Mouse (Mus musculus) neural tube, embryonic 12.5 days (tissue): ENCODE measurements around the gene Klk6. TPM values are rescaled to one million over a fixed set of nuclear protein-coding genes. Genes with fewer than 3 reads are reported as not detected.

Source experiments
- ATAC-seq: fragments of 200-750 bp; cut with Nextera tagmentation; 2 replicates; pipeline ENCODE4 v1.8.0; 2017; ENCODE audit warnings: low read depth, mild to moderate bottlenecking, moderate TSS enrichment, moderate library complexity; ENCODE audit not compliant: low FRiP score
- H3K27ac ChIP-seq: fragments of 300-500 bp; sonication (generic); 2 replicates; pipeline ENCODE4 v1.5.1; 2016
- H3K27me3 ChIP-seq: fragments of 300-500 bp; sonication (generic); replicated peaks from 2 replicates; pipeline ENCODE4 v1.6.1; 2016; ENCODE audit warnings: mild to moderate bottlenecking
- H3K36me3 ChIP-seq: fragments of 300-500 bp; sonication (generic); 2 replicates; pipeline ENCODE4 v1.6.1; 2016; ENCODE audit warnings: mild to moderate bottlenecking
- H3K4me1 ChIP-seq: fragments of 300-500 bp; sonication (generic); 2 replicates; pipeline ENCODE4 v1.6.1; 2016
- H3K4me2 ChIP-seq: fragments of 300-500 bp; sonication (generic); replicated peaks from 2 replicates; pipeline ENCODE4 v1.6.1; 2016; ENCODE audit warnings: mild to moderate bottlenecking
- H3K4me3 ChIP-seq: fragments of 300-500 bp; sonication (generic); 2 replicates; pipeline ENCODE4 v1.5.1; 2016
- H3K9ac ChIP-seq: fragments of 300-500 bp; sonication (generic); 2 replicates; pipeline ENCODE4 v1.6.1; 2016; ENCODE audit warnings: mild to moderate bottlenecking
- H3K9me3 ChIP-seq: fragments of 300-500 bp; sonication (generic); 2 replicates; pipeline ENCODE4 v1.6.1; 2016; ENCODE audit warnings: mild to moderate bottlenecking
- WGBS: fragments of 180-500 bp; shearing (Covaris S2); methylation state at CpG from one replicate; pipeline ENCODE4 v1.1.7; 2016; 5-methylcytosine and 5-hydroxymethylcytosine counted together
- polyA plus RNA-seq: library from polyadenylated mRNA; unstranded; fragments of >200 nt; fragmentation: Nextera tagmentation; extraction: Ambion mirVana; gene quantifications from 2 replicates; pipeline ENCODE4 v1.2.1, GENCODE M21; 2016

Klk6 gene
- polyA plus RNA-seq, 1 experiment from 2014 or later, result not detected

DNA sequence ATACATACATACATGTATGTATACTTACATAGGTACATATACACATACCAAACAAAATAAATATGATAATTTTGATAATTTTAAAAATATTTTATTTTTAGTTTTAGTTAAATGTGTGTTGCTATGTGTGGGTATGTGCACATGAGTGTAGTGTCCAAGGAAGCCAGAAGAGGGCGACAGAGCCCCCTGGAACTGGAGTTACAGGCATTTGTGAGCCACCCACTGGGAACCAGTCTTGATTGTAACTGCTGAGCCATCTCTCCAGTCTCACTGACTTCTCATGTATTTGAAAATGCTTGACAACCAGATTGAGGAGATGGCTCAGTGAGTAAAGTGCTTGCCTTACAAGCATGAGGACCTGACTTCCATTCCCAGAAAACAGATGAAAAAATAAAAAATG lies 54.0 kb downstream of the Klk6 start:
- H3K4me1 ChIP-seq, result no peaks in the 10 kb centered on the region
- H3K36me3 ChIP-seq, result no peaks in the 10 kb centered on the region
- ATAC-seq, result no peak
- WGBS, result 40% methylated on average over 1 of the region's 1 CpGs
- no peak overlapping the region for H3K9ac ChIP-seq
- no peak overlapping the region for H3K27ac ChIP-seq
- no peak overlapping the region for H3K4me3 ChIP-seq
- H3K4me2 ChIP-seq, result no peak overlapping the region
- H3K9me3 ChIP-seq, result no peaks in the 10 kb centered on the region
- H3K27me3 ChIP-seq, result no peaks in the 10 kb centered on the region

DNA sequence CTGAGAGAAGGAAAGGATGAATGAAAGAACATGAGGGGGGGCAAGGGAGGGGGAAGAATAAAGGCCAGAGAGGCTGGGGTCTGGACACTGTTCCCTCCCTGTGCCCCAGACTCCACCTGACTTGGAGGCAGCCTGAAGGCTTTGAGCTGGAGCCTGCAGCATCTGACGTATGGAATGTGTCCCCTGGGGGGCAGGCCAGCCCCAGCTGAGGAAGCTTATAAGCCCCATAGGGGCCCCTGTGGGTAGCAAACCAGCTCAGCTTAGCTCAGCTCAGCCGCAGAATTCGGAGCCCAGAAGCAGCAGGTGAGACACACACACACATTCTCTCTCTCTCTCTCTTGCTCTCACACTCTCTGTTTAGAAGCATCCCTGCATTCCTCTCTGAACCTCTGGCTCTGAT lies 56.6 kb downstream of the Klk6 start, which contains the start of gene Klk4:
TSS of gene Klk4 (plus strand) at position 249 of the 400 bp plus-strand sequence.
- Histone ChIP-seq H3K27ac (no peak within 1 kb of the TSS), H3K36me3 (no peaks in the 10 kb centered on the region), H3K4me1 (no peaks in the 10 kb centered on the region), H3K4me2 (no peak within 1 kb of the TSS), H3K4me3 (no peak within 1 kb of the TSS), H3K9me3 (no peaks in the 10 kb centered on the region), H3K27me3 (no peaks in the 10 kb centered on the region), H3K9ac (no peak within 1 kb of the TSS)
- WGBS, result 21% methylated on average over 3 of the region's 3 CpGs
- ATAC-seq, result no peak

Other genes with a start within 250 kb of the Klk6 start
- 14.5 and 15.0 TPM in 2 replicates for gene Zfp719, start 244.9 kb upstream of the Klk6 start, polyA plus RNA-seq
- gene Zfp819, start 217.3 kb upstream of the Klk6 start, polyA plus RNA-seq, result 0.24 and 0.31 TPM in 2 replicates
- not detected in 2 replicates for gene Ceacam18, start 189.8 kb upstream of the Klk6 start, polyA plus RNA-seq
- gene Siglece, start 164.3 kb upstream of the Klk6 start, polyA plus RNA-seq, result 0.18 and 0.30 TPM in 2 replicates
- 19.6 and 19.9 TPM in 2 replicates for gene Ctu1, start 152.5 kb upstream of the Klk6 start, polyA plus RNA-seq
- not detected in 2 replicates for gene Klk14, start 134.1 kb upstream of the Klk6 start, polyA plus RNA-seq
- 0.10 TPM in 1 of 2 replicates, not detected in the other for gene Klk13, start 111.9 kb upstream of the Klk6 start, polyA plus RNA-seq
- not detected in 2 replicates for gene Klk12, start 55.6 kb upstream of the Klk6 start, polyA plus RNA-seq
- not detected in 2 replicates for gene Klk11, start 49.9 kb upstream of the Klk6 start, polyA plus RNA-seq
- 0.24 TPM in 1 of 2 replicates, not detected in the other for gene Klk10, start 43.5 kb upstream of the Klk6 start, polyA plus RNA-seq
- not detected in 2 replicates for gene Klk9, start 32.6 kb upstream of the Klk6 start, polyA plus RNA-seq
- gene Klk8, start 26.9 kb upstream of the Klk6 start, polyA plus RNA-seq, result 5.0 and 7.3 TPM in 2 replicates
- not detected in 2 replicates for gene Klk7, start 13.2 kb upstream of the Klk6 start, polyA plus RNA-seq
- not detected in 2 replicates for gene Klk5, start 17.5 kb downstream of the Klk6 start, polyA plus RNA-seq
- gene Klk4, start 56.7 kb downstream of the Klk6 start, polyA plus RNA-seq, result 0.15 and 0.20 TPM in 2 replicates
- gene Klk15, start 109.2 kb downstream of the Klk6 start, polyA plus RNA-seq, result not detected in 2 replicates
- not detected in 2 replicates for gene Klk1b8, start 126.2 kb downstream of the Klk6 start, polyA plus RNA-seq
- gene Klk1b1, start 142.3 kb downstream of the Klk6 start, polyA plus RNA-seq, result not detected in 2 replicates
- gene Klk1b9, start 151.6 kb downstream of the Klk6 start, polyA plus RNA-seq, result not detected in 2 replicates
- not detected in 2 replicates for gene Klk1b11, start 171.4 kb downstream of the Klk6 start, polyA plus RNA-seq
- not detected in 2 replicates for gene Klk1b26, start 187.7 kb downstream of the Klk6 start, polyA plus RNA-seq
- gene Klk1b27, start 227.8 kb downstream of the Klk6 start, polyA plus RNA-seq, result not detected in 2 replicates